In the genomic region with DNA sequence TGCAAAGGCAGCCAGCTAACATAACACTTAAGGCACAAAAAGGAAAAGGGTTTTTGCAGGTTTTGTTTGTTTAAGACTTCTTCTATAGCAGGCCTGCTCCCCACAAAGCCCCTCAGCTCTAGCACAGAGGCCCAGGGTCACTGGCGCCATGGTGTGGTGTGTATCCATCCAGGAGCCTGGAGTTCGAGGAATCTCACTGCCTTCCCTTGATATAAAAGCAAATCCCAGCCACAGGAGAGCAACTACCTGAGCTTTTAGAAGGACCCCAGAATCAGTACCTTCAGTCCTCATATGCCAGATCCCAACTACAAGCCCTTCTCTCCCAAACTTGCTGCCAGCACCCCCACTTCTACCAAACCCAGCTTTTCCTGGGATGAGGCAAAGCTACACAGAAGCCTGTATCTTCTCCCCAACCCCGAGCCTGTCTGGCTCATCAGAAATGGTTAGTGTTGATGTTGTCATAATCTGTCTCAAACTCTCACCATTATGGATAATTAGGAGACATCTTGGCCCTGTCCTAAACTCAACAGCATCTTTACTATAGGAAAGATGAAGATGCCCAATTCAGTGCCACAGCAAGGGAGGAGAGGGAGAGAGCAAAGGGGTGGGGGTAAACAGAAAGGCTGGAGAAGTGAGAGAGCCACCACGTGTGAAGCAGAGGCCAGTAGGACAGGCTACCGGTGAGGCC, we compare ENCODE assay signal across 9 mouse cellular contexts. TPM values are rescaled to one million over a fixed set of nuclear protein-coding genes. Genes with fewer than 3 reads are reported as not detected.
DNase-seq lines count a peak whose midpoint lies in the region; ATAC-seq and TF ChIP-seq lines count a peak whose summit lies in the region.
"Had no signal": no experiment of that assay in that cellular context is flagged by ENCODE, and none has a peak within 500 bp of the region (broad histone marks: within the 10 kb centered on the region; RNA-seq: fewer than 3 reads in every experiment).

No protein-coding gene starts in this region.

- H3K4me2 ChIP-seq in midbrain, embryonic 15.5 days = peak overlapping the region; percentile 49

- peak overlapping the region; percentile 73 for H3K4me3 ChIP-seq in layer of hippocampus, adult 2 months
- peak overlapping the region; percentile 32; the same call in 1 of the 2 replicates for H3K4me3 ChIP-seq in forebrain, embryonic 10.5 days
- peak overlapping the region; percentile 31 for H3K4me3 ChIP-seq in midbrain, embryonic 15.5 days

- H3K36me3 ChIP-seq in forebrain, embryonic 10.5 days (replicated peaks) = no peaks in the 10 kb centered on the region; the same call in 1 of the 2 replicates
- no peaks in the 10 kb centered on the region for H3K36me3 ChIP-seq in midbrain, embryonic 15.5 days (replicated peaks)

- H3K9ac ChIP-seq in midbrain, embryonic 15.5 days = no peak overlapping the region

- 15% methylated on average over 5 of the region's 5 CpGs for WGBS in forebrain, embryonic 10.5 days
- 29% methylated on average over 5 of the region's 5 CpGs for WGBS in midbrain, embryonic 15.5 days

- H3K27ac ChIP-seq in layer of hippocampus, adult 2 months = peak overlapping the region; percentile 99
- no peak overlapping the region for H3K27ac ChIP-seq in forebrain, embryonic 10.5 days
- H3K27ac ChIP-seq in midbrain, embryonic 15.5 days = 0 out of 2 replicates have a peak overlapping the region, but pooled peaks have one; percentile 82

- H3K9me3 ChIP-seq in forebrain, embryonic 10.5 days = no peaks in the 10 kb centered on the region
- no peaks in the 10 kb centered on the region for H3K9me3 ChIP-seq in midbrain, embryonic 15.5 days
- H3K9me3 ChIP-seq: G1E had no signal

- TF ChIP-seq CTCF in layer of hippocampus, adult 2 months (conservative IDR thresholded peaks at IDR 0.05) = no peak

- H3K27me3 ChIP-seq in forebrain, embryonic 10.5 days (ENCODE audit: poor library complexity, severe bottlenecking) = peaks cover 100% of the 10 kb centered on the region
- peaks cover 64% of the 10 kb centered on the region for H3K27me3 ChIP-seq in midbrain, embryonic 15.5 days (replicated peaks)

- H3K4me1 ChIP-seq in forebrain, embryonic 10.5 days = peaks cover 81% of the 10 kb centered on the region
- peaks cover 42% of the 10 kb centered on the region for H3K4me1 ChIP-seq in midbrain, embryonic 15.5 days

- ATAC-seq in midbrain, embryonic 15.5 days (replicated peaks) = no peak

- peak; percentile 27 for DNase-seq in cerebellum, adult 11 months
- DNase-seq in cerebellum, adult 11-12 months = no peak
- no peak for DNase-seq in layer of hippocampus, adult 2 months (ENCODE audit: low spot score in 2 of 2)
- no peak for DNase-seq in layer of hippocampus, adult 8-10 months (ENCODE audit: low spot score in 2 of 2)
- no peak for DNase-seq in forebrain, embryonic 10.5 days (ENCODE audit: extremely low spot score, low spot score)
- DNase-seq in urinary bladder, postnatal 14 days (ENCODE audit: low spot score) = no peak
- no peak for DNase-seq in right cerebral cortex, postnatal 10 days (ENCODE audit: low spot score in 2 of 2)

RNA-seq across cellular contexts. Expression of a gene that starts 29.0 kb away (rescaled TPM):
- total RNA-seq in layer of hippocampus, adult 2 months (2021) = 100 to 1,000 TPM; 408 to 482 TPM
- total RNA-seq in layer of hippocampus, adult 8-10 months (2022) = 100 to 1,000 TPM; 453 to 552 (median 494) TPM
- 0.46 and 1.8 TPM in 2 replicates for polyA plus RNA-seq in forebrain, embryonic 10.5 days (2016; fragmentation: Nextera tagmentation; extraction: Ambion mirVana)
- polyA plus RNA-seq in midbrain, embryonic 15.5 days (2015; fragmentation: Nextera tagmentation; extraction: Ambion mirVana) = 48.6 and 54.0 TPM in 2 replicates

RNA-seq across cellular contexts. Expression of a gene that starts 48.3 kb away (rescaled TPM):
- under 1 TPM in 1 of 2 experiments, not detected in 1; 0.54 TPM for total RNA-seq in layer of hippocampus, adult 2 months (2021)
- not detected for total RNA-seq in layer of hippocampus, adult 8-10 months (2022)
- polyA plus RNA-seq in forebrain, embryonic 10.5 days (2016; fragmentation: Nextera tagmentation; extraction: Ambion mirVana) = 1.3 and 2.1 TPM in 2 replicates
- polyA plus RNA-seq in midbrain, embryonic 15.5 days (2015; fragmentation: Nextera tagmentation; extraction: Ambion mirVana) = 0.97 and 1.8 TPM in 2 replicates

RNA-seq across cellular contexts. Expression of a gene that starts 51.5 kb away (rescaled TPM):
- total RNA-seq in layer of hippocampus, adult 2 months (2021) = 10 to 100 TPM; 11.9 TPM
- 10 to 100 TPM in 1 of 4 experiments, 1 to 10 TPM in 3; 8.4 to 10.5 (median 8.9) TPM for total RNA-seq in layer of hippocampus, adult 8-10 months (2022)
- polyA plus RNA-seq in forebrain, embryonic 10.5 days (2016; fragmentation: Nextera tagmentation; extraction: Ambion mirVana) = 2.9 and 3.5 TPM in 2 replicates
- 12.3 and 13.4 TPM in 2 replicates for polyA plus RNA-seq in midbrain, embryonic 15.5 days (2015; fragmentation: Nextera tagmentation; extraction: Ambion mirVana)
